Mouse (Mus musculus) right cerebral cortex, postnatal 36 days (tissue): ENCODE measurements around the gene Creb5.

ENCODE experiments used
- DNase-seq, 2 experiments: peaks; one replicate each; pipeline ENCODE4 v3.0.0; 2022; ENCODE audit warnings: low spot score in 2 of 2, mixed read lengths in 1 of 2

Creb5 gene

GRCm38 (mm10) chr6:53429891-53430290 is 142.8 kb downstream of the Creb5 start:
- no peak for DNase-seq

- no peak for DNase-seq
These were observed 158.9 kb downstream of the Creb5 start for GRCm38 (mm10) chr6:53445862-53446460.

GRCm38 (mm10) chr6:53447479-53447878 is 160.4 kb downstream of the Creb5 start:
- no peak for DNase-seq

- DNase-seq = no peak
These were observed 161.3 kb downstream of the Creb5 start for GRCm38 (mm10) chr6:53448317-53448870.

- DNase-seq = no peak
These were observed 162.5 kb downstream of the Creb5 start for GRCm38 (mm10) chr6:53449437-53450173.

GRCm38 (mm10) chr6:53450494-53450893 is 163.4 kb downstream of the Creb5 start:
- DNase-seq = peak in 1 of 2 experiments; percentile 18

GRCm38 (mm10) chr6:53452240-53452639 is 165.2 kb downstream of the Creb5 start:
- DNase-seq = no peak

GRCm38 (mm10) chr6:53455442-53455841 is 168.4 kb downstream of the Creb5 start:
- no peak for DNase-seq

GRCm38 (mm10) chr6:53456111-53456510 is 169.0 kb downstream of the Creb5 start:
- DNase-seq = no peak

GRCm38 (mm10) chr6:53459995-53460747 is 173.1 kb downstream of the Creb5 start:
- DNase-seq = no peak

GRCm38 (mm10) chr6:53461056-53461455 is 174.0 kb downstream of the Creb5 start:
- DNase-seq = no peak

- no peak for DNase-seq
These were observed 175.0 kb downstream of the Creb5 start for GRCm38 (mm10) chr6:53461775-53462770.

GRCm38 (mm10) chr6:53462802-53463201 is 175.7 kb downstream of the Creb5 start:
- no peak for DNase-seq

- no peak for DNase-seq
These were observed 176.3 kb downstream of the Creb5 start for GRCm38 (mm10) chr6:53463261-53463813.

GRCm38 (mm10) chr6:53469204-53469603 is 182.1 kb downstream of the Creb5 start:
- no peak for DNase-seq

GRCm38 (mm10) chr6:53469703-53470102 is 182.6 kb downstream of the Creb5 start:
- no peak for DNase-seq

- DNase-seq = no peak
These were observed 183.5 kb downstream of the Creb5 start for GRCm38 (mm10) chr6:53470559-53470958.

- DNase-seq = no peak
These were observed 184.0 kb downstream of the Creb5 start for GRCm38 (mm10) chr6:53470999-53471591.

GRCm38 (mm10) chr6:53472751-53473150 is 185.7 kb downstream of the Creb5 start:
- no peak for DNase-seq

GRCm38 (mm10) chr6:53477501-53477900 is 190.4 kb downstream of the Creb5 start:
- no peak for DNase-seq
